Mouse (Mus musculus) MEL (cell line): ENCODE results near the gene Grip2. TPM values are rescaled to one million over a fixed set of nuclear protein-coding genes. Genes with fewer than 3 reads are reported as not detected.
A peak's percentile ranks its signal among the peaks of the same experiment; 100 is the strongest.

Experiments
- DNase-seq: peaks from one replicate; pipeline ENCODE4 v3.0.0; 2011; ENCODE audit warnings: low read depth, low spot score
- H3K27ac ChIP-seq: 2 replicates; pipeline ENCODE4 v1.5.1; 2012; ENCODE audit warnings: low read depth, mild to moderate bottlenecking, control low read depth, low read length, moderate library complexity; ENCODE audit not compliant: control insufficient read depth
- H3K27me3 ChIP-seq, 2 experiments: fragments of 150-350 bp in 1 of 2; sonication (generic) in 1 of 2; 2 replicates each; pipeline ENCODE4 v1.6.1; 2012; ENCODE audit warnings: low read length in 2 of 2, mild to moderate bottlenecking in 2 of 2, improper control_type of control experiment in 1 of 2, moderate library complexity in 1 of 2; ENCODE audit not compliant: insufficient read depth in 2 of 2, control insufficient read depth in 1 of 2
- H3K36me3 ChIP-seq, 2 experiments: 2 replicates each; pipeline ENCODE4 v1.6.1; 2012 to 2014; ENCODE audit warnings: low read length in 2 of 2, improper control_type of control experiment in 1 of 2, inconsistent platforms in 1 of 2, mild to moderate bottlenecking in 1 of 2; ENCODE audit not compliant: insufficient read depth in 2 of 2, control insufficient read depth in 1 of 2
- H3K4me1 ChIP-seq, 2 experiments: fragments of 150-350 bp in 1 of 2; sonication (generic) in 1 of 2; 2 replicates each; pipeline ENCODE4 v1.6.1; 2012; ENCODE audit warnings: low read length in 2 of 2, improper control_type of control experiment in 1 of 2, mild to moderate bottlenecking in 1 of 2; ENCODE audit not compliant: insufficient read depth in 2 of 2, control insufficient read depth in 1 of 2
- H3K4me3 ChIP-seq, 2 experiments: fragments of 150-350 bp in 1 of 2; sonication (generic) in 1 of 2; 2 replicates each; pipeline ENCODE4 v1.5.1; 2012; ENCODE audit warnings: low read depth in 2 of 2, low read length in 2 of 2, mild to moderate bottlenecking in 2 of 2, moderate library complexity in 2 of 2, control low read depth in 1 of 2, improper control_type of control experiment in 1 of 2; ENCODE audit not compliant: control insufficient read depth in 1 of 2, insufficient read depth in 1 of 2
- H3K79me2 ChIP-seq: 2 replicates; pipeline ENCODE4 v1.6.1; 2012; ENCODE audit warnings: mild to moderate bottlenecking, low read length, moderate library complexity; ENCODE audit not compliant: control insufficient read depth, poor library complexity, insufficient read depth
- H3K9ac ChIP-seq: 2 replicates; pipeline ENCODE4 v1.6.1; 2012; ENCODE audit warnings: low read depth, mild to moderate bottlenecking, control low read depth, low read length, moderate library complexity; ENCODE audit not compliant: control insufficient read depth, poor library complexity, severe bottlenecking
- H3K9me3 ChIP-seq: fragments of 150-350 bp; sonication (generic); replicated peaks from 2 replicates; pipeline ENCODE4 v1.6.1; 2012; ENCODE audit warnings: mild to moderate bottlenecking, low read length, improper control_type of control experiment, moderate library complexity; ENCODE audit not compliant: insufficient read depth
- CHD2 ChIP-seq: IDR thresholded peaks from 2 replicates; pipeline ENCODE4 v1.6.1; 2011; ENCODE audit warnings: low read length, improper control_type of control experiment
- E2F4 ChIP-seq: IDR thresholded peaks from 2 replicates; pipeline ENCODE4 v1.6.1; 2011; ENCODE audit warnings: low read depth, low read length, improper control_type of control experiment, borderline replicate concordance
- EP300 ChIP-seq, 2 experiments: IDR thresholded peaks; 2 replicates each; pipeline ENCODE4 v1.6.1; 2011; ENCODE audit warnings: improper control_type of control experiment in 2 of 2, low read length in 2 of 2, low read depth in 1 of 2, mild to moderate bottlenecking in 1 of 2
- GATA1 ChIP-seq: IDR thresholded peaks from 2 replicates; pipeline ENCODE4 v1.6.1; 2011; ENCODE audit warnings: low read depth, low read length, improper control_type of control experiment
- JUND ChIP-seq: IDR thresholded peaks from 2 replicates; pipeline ENCODE4 v1.6.1; 2011; ENCODE audit warnings: low read depth, mild to moderate bottlenecking, improper control_type of control experiment, low read length
- MAFK ChIP-seq: IDR thresholded peaks from 2 replicates; pipeline ENCODE4 v1.6.1; 2011; ENCODE audit warnings: low read depth, mild to moderate bottlenecking, low read length, improper control_type of control experiment, borderline replicate concordance
- MAX ChIP-seq: IDR thresholded peaks from 2 replicates; pipeline ENCODE4 v1.6.1; 2011; ENCODE audit warnings: low read length, improper control_type of control experiment
- MAZ ChIP-seq: IDR thresholded peaks from 2 replicates; pipeline ENCODE4 v1.6.1; 2012; ENCODE audit warnings: low read depth, mild to moderate bottlenecking, inconsistent platforms, low read length, improper control_type of control experiment
- MEF2A ChIP-seq: IDR thresholded peaks from 2 replicates; pipeline ENCODE4 v1.6.1; 2014; ENCODE audit warnings: low read depth, mild to moderate bottlenecking, inconsistent platforms, low read length, improper control_type of control experiment; ENCODE audit not compliant: poor library complexity, insufficient replicate concordance, severe bottlenecking; ENCODE audit errors: extremely low read depth
- MYB ChIP-seq: IDR thresholded peaks from 2 replicates; pipeline ENCODE4 v1.6.1; 2011; ENCODE audit warnings: mild to moderate bottlenecking, low read depth, low read length, improper control_type of control experiment
- POLR2A ChIP-seq, 2 experiments: IDR thresholded peaks; 2 replicates each; pipeline ENCODE4 v1.6.1; 2011 to 2012; ENCODE audit warnings: low read length in 2 of 2, mild to moderate bottlenecking in 2 of 2, control low read depth in 1 of 2, improper control_type of control experiment in 1 of 2, low read depth in 1 of 2, moderate library complexity in 1 of 2; ENCODE audit not compliant: control insufficient read depth in 1 of 2, insufficient read depth in 1 of 2, poor library complexity in 1 of 2
- POLR2AphosphoS5 ChIP-seq: IDR thresholded peaks from 2 replicates; pipeline ENCODE4 v1.6.1; 2012; ENCODE audit warnings: low read depth, borderline replicate concordance, mild to moderate bottlenecking, inconsistent platforms, low read length, moderate library complexity, mixed read lengths
- RCOR1 ChIP-seq: IDR thresholded peaks from 2 replicates; pipeline ENCODE4 v1.6.1; 2012; ENCODE audit warnings: low read depth, mild to moderate bottlenecking, inconsistent platforms, low read length, improper control_type of control experiment
- SMC3 ChIP-seq: IDR thresholded peaks from 2 replicates; pipeline ENCODE4 v1.6.1; 2011; ENCODE audit warnings: low read depth, low read length, improper control_type of control experiment
- TCF12 ChIP-seq: IDR thresholded peaks from 2 replicates; pipeline ENCODE4 v1.6.1; 2014; ENCODE audit warnings: low read depth, mild to moderate bottlenecking, inconsistent platforms, low read length, improper control_type of control experiment, moderate library complexity
- UBTF ChIP-seq: IDR thresholded peaks from 2 replicates; pipeline ENCODE4 v1.6.1; 2012; ENCODE audit warnings: low read depth, mild to moderate bottlenecking, inconsistent platforms, low read length, improper control_type of control experiment, moderate library complexity, borderline replicate concordance; ENCODE audit not compliant: insufficient read depth
- USF1 ChIP-seq: IDR thresholded peaks from 2 replicates; pipeline ENCODE4 v1.6.1; 2014; ENCODE audit warnings: low read depth, mild to moderate bottlenecking, inconsistent platforms, low read length, improper control_type of control experiment, moderate library complexity
- USF2 ChIP-seq, 2 experiments: IDR thresholded peaks; 2 replicates each; pipeline ENCODE4 v1.6.1; 2011 to 2012; ENCODE audit warnings: improper control_type of control experiment in 2 of 2, low read length in 2 of 2, borderline replicate concordance in 1 of 2, inconsistent platforms in 1 of 2, low read depth in 1 of 2, mild to moderate bottlenecking in 1 of 2; ENCODE audit not compliant: insufficient read depth in 1 of 2
- ZC3H11A ChIP-seq: IDR thresholded peaks from 2 replicates; pipeline ENCODE4 v1.6.1; 2012; ENCODE audit warnings: low read depth, mild to moderate bottlenecking, inconsistent platforms, low read length, improper control_type of control experiment
- ZKSCAN1 ChIP-seq: IDR thresholded peaks from 2 replicates; pipeline ENCODE4 v1.6.1; 2012; ENCODE audit warnings: low read depth, mild to moderate bottlenecking, inconsistent platforms, low read length, improper control_type of control experiment, moderate library complexity
- ZNF384 ChIP-seq: IDR thresholded peaks from 2 replicates; pipeline ENCODE4 v1.6.1; 2012; ENCODE audit warnings: low read depth, mild to moderate bottlenecking, inconsistent platforms, low read length, improper control_type of control experiment
- polyA plus RNA-seq, 2 experiments: library from polyadenylated mRNA; stranded (reverse) in 1 of 2; unstranded in 1 of 2; fragments of >175 nt in 1 of 2; fragments of >200 nt in 1 of 2; gene quantifications; 2 replicates each; pipeline versions ENCODE4 v1.2.1 to v1.2.4; 2012; ENCODE audit warnings: low replicate concordance in 2 of 2, low read depth in 1 of 2; ENCODE audit not compliant: insufficient read length in 2 of 2, insufficient read depth in 1 of 2, missing spikeins in 1 of 2
- total RNA-seq: library from RNA; depleted of rRNA; stranded (reverse); fragments of 300-350 nt; gene quantifications from 2 replicates; pipeline ENCODE4 v1.2.3, GENCODE M21; 2012

Gene Grip2
- total and polyA plus RNA-seq, 3 experiments: not detected

DNA sequence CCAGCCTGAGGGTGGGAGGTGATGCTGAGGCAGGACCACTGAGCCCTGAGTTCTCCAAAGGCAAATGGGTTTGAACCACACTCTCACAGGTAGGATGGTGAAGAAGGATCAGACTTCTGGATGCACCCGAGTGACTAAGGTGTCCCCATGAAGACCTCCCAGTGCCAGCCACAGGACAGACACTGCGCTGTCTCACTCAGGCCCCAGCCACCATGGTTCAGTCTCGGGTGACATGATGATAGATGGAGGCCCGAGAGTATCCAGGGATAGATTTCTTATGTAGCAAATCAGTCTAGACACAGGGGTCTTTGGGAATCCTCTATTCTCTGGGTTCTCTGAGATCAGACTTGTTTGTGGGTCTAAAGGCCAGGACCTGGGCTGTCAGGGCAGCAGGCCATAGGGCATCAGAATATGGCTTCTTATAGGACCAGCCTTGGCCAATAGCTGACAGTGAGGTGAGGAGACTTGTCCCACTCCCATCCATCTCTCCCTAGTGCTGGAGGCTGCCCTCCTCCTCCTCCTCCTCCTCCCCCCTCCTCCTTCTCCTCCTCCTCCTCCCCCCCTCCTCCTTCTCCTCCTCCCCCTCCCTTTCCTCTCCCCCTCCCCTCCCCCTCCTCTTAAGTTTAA is 106.3 kb downstream of the Grip2 start:
- Histone ChIP-seq H3K4me3 (no peak overlapping the region), H3K27me3 (no peaks in the 10 kb centered on the region), H3K4me1 (peaks cover 3 to 4% of the 10 kb centered on the region in 2 experiments; a peak in 3 of 4 replicates), H3K36me3 (peaks cover 3% of the 10 kb centered on the region in 2 experiments), H3K79me2 (0 out of 2 replicates have a peak, but pooled peaks cover 2% of the 10 kb centered on the region), H3K27ac (no peak overlapping the region), H3K9me3 (no peaks in the 10 kb centered on the region), H3K9ac (no peak overlapping the region)
- DNase-seq: no peak
- TF ChIP-seq POLR2A (IDR thresholded peaks at IDR 0.05; ENCODE audit: control insufficient read depth in 1 of 2, insufficient read depth in 1 of 2, low read depth in 1 of 2, low read length in 2 of 2, poor library complexity in 1 of 2) (no peak), ZKSCAN1 (no peak), GATA1 (no peak), TCF12 (no peak), MAZ (no peak), EP300 (IDR thresholded peaks at IDR 0.05; ENCODE audit: low read depth in 1 of 2, low read length in 2 of 2) (no peak), POLR2AphosphoS5 (no peak), E2F4 (no peak), ZNF384 (no peak), MEF2A (no peak), ZC3H11A (no peak), USF2 (IDR thresholded peaks at IDR 0.05; ENCODE audit: borderline replicate concordance in 1 of 2, insufficient read depth in 1 of 2, low read depth in 1 of 2, low read length in 2 of 2) (no peak), UBTF (no peak), USF1 (no peak), RCOR1 (no peak), CHD2 (no peak), MAX (no peak), SMC3 (no peak), MAFK (no peak)

DNA sequence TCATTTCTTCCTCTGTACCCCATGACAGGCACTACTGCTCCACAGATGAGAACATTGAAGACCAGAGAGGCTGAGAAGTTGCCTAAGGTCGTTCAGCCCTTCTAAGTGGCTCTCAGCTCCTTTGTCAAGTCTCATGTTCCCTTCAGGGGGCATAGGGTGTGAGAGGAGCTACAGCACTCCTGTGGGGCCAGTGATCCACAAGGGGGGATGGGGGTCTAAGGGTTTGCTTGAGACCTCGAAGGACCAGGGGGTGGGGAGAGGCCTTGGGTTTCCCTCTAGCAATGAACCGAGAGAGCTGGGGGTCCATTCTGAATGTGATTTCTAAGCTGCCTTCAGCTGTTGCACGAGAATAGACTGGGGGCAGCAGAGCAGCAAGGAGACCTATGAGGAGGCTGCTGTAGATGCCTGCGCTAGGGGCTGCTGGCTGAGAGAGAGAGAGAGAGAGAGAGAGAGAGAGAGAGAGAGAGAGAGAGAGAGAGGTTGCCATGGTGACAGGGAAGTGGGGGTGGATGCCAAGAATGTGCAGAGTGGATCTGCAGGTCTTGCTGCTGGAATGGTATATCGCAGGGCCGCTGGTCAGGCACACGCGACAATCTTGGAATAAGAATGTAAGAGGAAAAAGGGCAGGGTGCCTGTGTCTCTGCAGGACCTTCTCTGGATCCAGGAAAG is 107.1 kb downstream of the Grip2 start:
- H3K9ac ChIP-seq: no peak overlapping the region
- H3K9me3 ChIP-seq: no peaks in the 10 kb centered on the region
- no peak overlapping the region for H3K4me3 ChIP-seq
- no peak for DNase-seq
- H3K4me1 ChIP-seq: peaks cover 3 to 4% of the 10 kb centered on the region in 2 experiments; a peak in 3 of 4 replicates
- H3K79me2 ChIP-seq: 0 out of 2 replicates have a peak, but pooled peaks cover 2% of the 10 kb centered on the region
- H3K27me3 ChIP-seq: no peaks in the 10 kb centered on the region
- peaks cover 1 to 3% of the 10 kb centered on the region in 2 experiments for H3K36me3 ChIP-seq
- H3K27ac ChIP-seq: no peak overlapping the region
- TF ChIP-seq JUND (peak; percentile 43; the same call in 1 of the 2 replicates), MYB (no peak)
